25 mouse cellular contexts compared by ENCODE assay signal in genomic region chr16:91233241-91233944, GRCm38 (mm10). TPM values are rescaled to one million over a fixed set of nuclear protein-coding genes. Genes with fewer than 3 reads are reported as not detected.
DNase-seq lines count a peak whose midpoint lies in the region; ATAC-seq and TF ChIP-seq lines count a peak whose summit lies in the region.
"Had no signal": no experiment of that assay in that cellular context is flagged by ENCODE, and none has a peak within 500 bp of the region (broad histone marks: within the 10 kb centered on the region; RNA-seq: fewer than 3 reads in every experiment).

No protein-coding gene starts in this region.

- H3K27ac ChIP-seq in hindbrain, postnatal 0 days = peak overlapping the region; percentile 58
- H3K27ac ChIP-seq: embryonic facial prominence, embryonic 10.5 days; heart, adult 2 months; heart, embryonic 13.5 days; limb, embryonic 13.5 days; liver, embryonic 12.5 days had no signal

- H3K4me2 ChIP-seq in hindbrain, postnatal 0 days (ENCODE audit: low read depth, low read length) = no peak overlapping the region
- H3K4me2 ChIP-seq: heart, embryonic 13.5 days; limb, embryonic 13.5 days; liver, embryonic 12.5 days had no signal

- no peak overlapping the region for H3K9ac ChIP-seq in hindbrain, postnatal 0 days (replicated peaks; ENCODE audit: low read length)
- H3K9ac ChIP-seq: heart, embryonic 13.5 days; limb, embryonic 13.5 days; liver, embryonic 12.5 days had no signal

- H3K27me3 ChIP-seq in hindbrain, postnatal 0 days (ENCODE audit: insufficient read depth, low read length) = peaks cover 95% of the 10 kb centered on the region

- DNase-seq in layer of hippocampus, adult 9-11 months = peak; percentile 40
- no peak for DNase-seq in layer of hippocampus, postnatal 25 days (ENCODE audit: extremely low spot score in 1 of 2, low spot score in 1 of 2)
- peak; percentile 57 to 75 for DNase-seq in right cerebral cortex, postnatal 10 days (ENCODE audit: low spot score in 2 of 2)
- no peak for DNase-seq in right cerebral cortex, postnatal 4 days
- peak; percentile 51 for DNase-seq in hindbrain, postnatal 0 days (ENCODE audit: low spot score)
- DNase-seq in thymus, adult 18-20 months = no peak
- no peak for DNase-seq in gastrocnemius, adult 18-20 months (ENCODE audit: low spot score)
- DNase-seq: adrenal gland, postnatal 14 days; cerebellum, adult 9-11 months; gastrocnemius, postnatal 25 days; heart, adult 2 months; heart, postnatal 14 days; kidney, adult 11 months; lung, adult 18-20 months; lung, postnatal 10 days; thymus, adult 2 months; thymus, postnatal 4 days had no signal

- H3K4me1 ChIP-seq in hindbrain, postnatal 0 days (ENCODE audit: insufficient read depth, low read length) = peaks cover 8% of the 10 kb centered on the region; the same call in 1 of the 2 replicates
- H3K4me1 ChIP-seq: liver, embryonic 12.5 days had no signal

- no peaks in the 10 kb centered on the region for H3K36me3 ChIP-seq in hindbrain, postnatal 0 days (ENCODE audit: insufficient read depth, low read length)
- H3K36me3 ChIP-seq: embryonic facial prominence, embryonic 10.5 days; heart, embryonic 13.5 days; limb, embryonic 13.5 days; liver, embryonic 12.5 days had no signal

- WGBS in hindbrain, postnatal 0 days = 18% methylated on average over 11 of the region's 11 CpGs

- no peak for TF ChIP-seq CTCF in hindbrain, postnatal 0 days (IDR thresholded peaks at IDR 0.05; ENCODE audit: low read depth)

- peak; percentile 79; the same call in 1 of the 2 replicates for ATAC-seq in hindbrain, postnatal 0 days
- ATAC-seq: forebrain, embryonic 16.5 days; liver, embryonic 12.5 days had no signal

- H3K4me3 ChIP-seq in hindbrain, postnatal 0 days (ENCODE audit: low read length) = no peak overlapping the region
- H3K4me3 ChIP-seq: embryonic facial prominence, embryonic 10.5 days; heart, adult 2 months; heart, embryonic 13.5 days; liver, embryonic 12.5 days had no signal

- no peaks in the 10 kb centered on the region for H3K9me3 ChIP-seq in hindbrain, postnatal 0 days (ENCODE audit: low read length)
- H3K9me3 ChIP-seq: embryonic facial prominence, embryonic 10.5 days; heart, embryonic 13.5 days; limb, embryonic 13.5 days; liver, embryonic 12.5 days had no signal

RNA-seq across cellular contexts. Expression of gene Olig2, which starts 8.1 kb away (rescaled TPM):
- 10 to 100 TPM; 37.2 to 38.6 TPM for total RNA-seq in layer of hippocampus, postnatal 25 days (2021)
- total RNA-seq in hindbrain, postnatal 0 days (2014; rRNA removed) = 58.7 and 66.3 TPM in 2 replicates
- polyA plus RNA-seq in hindbrain, postnatal 0 days (2015; fragmentation: Nextera tagmentation; extraction: Ambion mirVana) = 16.0 and 17.3 TPM in 2 replicates
- total RNA-seq in gastrocnemius, adult 18-20 months (2021) = not detected
- total RNA-seq: adrenal gland, postnatal 14 days; gastrocnemius, postnatal 25 days; heart, adult 2 months; heart, postnatal 14 days had no signal
- polyA plus RNA-seq: heart, adult 2 months; heart, embryonic 13.5 days; kidney, embryonic 16.5 days; limb, embryonic 13.5 days; liver, embryonic 12.5 days; small intestine, adult 2 months; stomach, embryonic 16.5 days had no signal

RNA-seq across cellular contexts. Expression of gene Olig1, which starts 36.2 kb away (rescaled TPM):
- total RNA-seq in layer of hippocampus, postnatal 25 days (2021) = 100 to 1,000 TPM; 160 to 181 TPM
- total RNA-seq in hindbrain, postnatal 0 days (2014; rRNA removed) = 240 and 249 TPM in 2 replicates
- 199 and 227 TPM in 2 replicates for polyA plus RNA-seq in hindbrain, postnatal 0 days (2015; fragmentation: Nextera tagmentation; extraction: Ambion mirVana)
- total RNA-seq in gastrocnemius, adult 18-20 months (2021) = not detected
- total RNA-seq: gastrocnemius, postnatal 25 days; heart, adult 2 months; heart, postnatal 14 days had no signal
- polyA plus RNA-seq: heart, embryonic 13.5 days; liver, embryonic 12.5 days; small intestine, adult 2 months had no signal

Comparison
In these comparisons a context has a peak if more than half of its experiments do, and no peak if none do; other contexts are left out.
1. DNase-seq: peak in layer of hippocampus, adult 9-11 months (single experiment), right cerebral cortex, postnatal 10 days (2 of 2) and hindbrain, postnatal 0 days (single experiment); none in layer of hippocampus, postnatal 25 days (0 of 2), right cerebral cortex, postnatal 4 days (single experiment), thymus, adult 18-20 months (0 of 2) and gastrocnemius, adult 18-20 months (single experiment).
2. RNA of gene Olig2, which starts 8.1 kb away (total RNA-seq): 58.7 to 66.3 TPM in hindbrain, postnatal 0 days and 37.2 to 38.6 TPM in layer of hippocampus, postnatal 25 days; not detected in gastrocnemius, adult 18-20 months; every median in the first group is over 10 times any median in the second.
3. RNA of gene Olig1, which starts 36.2 kb away (total RNA-seq): 240 to 249 TPM in hindbrain, postnatal 0 days and 160 to 181 TPM in layer of hippocampus, postnatal 25 days; not detected in gastrocnemius, adult 18-20 months; every median in the first group is over 100 times any median in the second.